Mouse (Mus musculus): ENCODE measurements around the gene Il1f8. TPM values are rescaled to one million over a fixed set of nuclear protein-coding genes. Genes with fewer than 3 reads are reported as not detected.

The Il1f8 gene
- total RNA-seq (2023): not detected

GRCm38 (mm10) chr2:24152861-24153260, at the start of gene Il1f8:
TSS of gene Il1f8 (plus strand) at chr2:24153161.

DNA sequence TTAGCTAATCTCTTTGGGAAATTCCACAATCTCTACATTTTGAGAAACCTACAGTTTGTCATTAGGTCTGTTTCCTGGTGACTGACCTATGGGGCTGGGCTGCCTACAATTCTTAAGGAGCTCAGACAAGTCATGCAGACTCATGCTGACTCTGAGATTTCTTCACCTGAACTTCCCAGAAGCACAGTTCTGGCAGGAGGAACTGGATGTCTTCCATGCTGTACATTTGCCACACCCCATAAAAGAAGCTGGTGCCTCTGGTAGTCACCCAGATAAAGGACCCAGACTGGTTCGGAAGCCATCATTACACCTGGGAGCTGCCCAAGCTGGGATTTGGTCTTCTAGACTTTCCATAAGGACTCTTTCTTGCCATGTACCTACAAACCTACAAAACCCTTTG, 33.2 kb downstream of the Il1f8 start, which contains the start of gene Il1f9:
Gene Il1f9, plus strand, starts transcription at position 301 of the 400 bp plus-strand sequence.

Other genes starting within 250 kb of the Il1f8 start
- not detected for gene Hnmt, start 103.8 kb upstream of the Il1f8 start, total RNA-seq (2023)
- gene Tbpl2, start 56.6 kb upstream of the Il1f8 start, total RNA-seq (2023): not detected
- not detected for gene Il1f9, start 33.3 kb downstream of the Il1f8 start, total RNA-seq (2023)
- gene Il1f6, start 62.3 kb downstream of the Il1f8 start, total RNA-seq (2023): not detected
- not detected for gene Il1f5, start 123.8 kb downstream of the Il1f8 start, total RNA-seq (2023)
- gene Il1f10, start 138.0 kb downstream of the Il1f8 start, total RNA-seq (2023): not detected
- gene Il1rn, start 183.7 kb downstream of the Il1f8 start, total RNA-seq (2023): not detected
- gene Psd4, start 214.4 kb downstream of the Il1f8 start, total RNA-seq (2023): 100 to 1,000 TPM; 209 to 218 TPM